Mouse (Mus musculus): ENCODE data around the gene Tbc1d10c. TPM values are rescaled to one million over a fixed set of nuclear protein-coding genes. Genes with fewer than 3 reads are reported as not detected.

The Tbc1d10c gene
- polyA plus RNA-seq, 1 experiment from 2014 or later = 0.31 TPM

Small RNA genes within 50 kb of the gene (microRNA-seq; reads per million reads assigned to microRNA genes)
- gene Gm26115 = not detected

Other genes with a start within 250 kb of the Tbc1d10c start
- gene Aldh3b3, start 232.6 kb downstream of the Tbc1d10c start, polyA plus RNA-seq (2016; fragmentation: Nextera tagmentation; extraction: Ambion mirVana) = not detected in 2 replicates
- 0.26 and 0.70 TPM in 2 replicates for gene Aldh3b2, start 219.0 kb downstream of the Tbc1d10c start, polyA plus RNA-seq (2016; fragmentation: Nextera tagmentation; extraction: Ambion mirVana)
- gene Acy3, start 204.7 kb downstream of the Tbc1d10c start, polyA plus RNA-seq (2016; fragmentation: Nextera tagmentation; extraction: Ambion mirVana) = 0.58 and 1.4 TPM in 2 replicates
- not detected in 2 replicates for gene Tbx10, start 198.5 kb downstream of the Tbc1d10c start, polyA plus RNA-seq (2016; fragmentation: Nextera tagmentation; extraction: Ambion mirVana)
- gene Nudt8, start 190.7 kb downstream of the Tbc1d10c start, polyA plus RNA-seq (2016; fragmentation: Nextera tagmentation; extraction: Ambion mirVana) = 19.3 and 20.8 TPM in 2 replicates
- gene Gm49405, start 190.7 kb downstream of the Tbc1d10c start, polyA plus RNA-seq (2016; fragmentation: Nextera tagmentation; extraction: Ambion mirVana) = 4.1 and 4.3 TPM in 2 replicates
- 6.3 TPM in 2 replicates for gene Doc2g, start 188.0 kb downstream of the Tbc1d10c start, polyA plus RNA-seq (2016; fragmentation: Nextera tagmentation; extraction: Ambion mirVana)
- gene Ndufv1, start 178.5 kb downstream of the Tbc1d10c start, polyA plus RNA-seq (2016; fragmentation: Nextera tagmentation; extraction: Ambion mirVana) = 186 and 204 TPM in 2 replicates
- gene Gstp1, start 153.3 kb downstream of the Tbc1d10c start, polyA plus RNA-seq (2016; fragmentation: Nextera tagmentation; extraction: Ambion mirVana) = 321 and 346 TPM in 2 replicates
- gene Gstp2, start 145.3 kb downstream of the Tbc1d10c start, polyA plus RNA-seq (2016; fragmentation: Nextera tagmentation; extraction: Ambion mirVana) = 1.6 and 5.5 TPM in 2 replicates
- not detected in 2 replicates for gene Gstp3, start 131.7 kb downstream of the Tbc1d10c start, polyA plus RNA-seq (2016; fragmentation: Nextera tagmentation; extraction: Ambion mirVana)
- gene Cabp2, start 109.7 kb downstream of the Tbc1d10c start, polyA plus RNA-seq (2016; fragmentation: Nextera tagmentation; extraction: Ambion mirVana) = not detected in 2 replicates
- 70.4 and 73.9 TPM in 2 replicates for gene Cdk2ap2, start 94.1 kb downstream of the Tbc1d10c start, polyA plus RNA-seq (2016; fragmentation: Nextera tagmentation; extraction: Ambion mirVana)
- 21.5 and 22.9 TPM in 2 replicates for gene Pitpnm1, start 91.3 kb downstream of the Tbc1d10c start, polyA plus RNA-seq (2016; fragmentation: Nextera tagmentation; extraction: Ambion mirVana)
- 56.4 and 60.7 TPM in 2 replicates for gene Aip, start 65.4 kb downstream of the Tbc1d10c start, polyA plus RNA-seq (2016; fragmentation: Nextera tagmentation; extraction: Ambion mirVana)
- not detected in 2 replicates for gene Gpr152, start 51.5 kb downstream of the Tbc1d10c start, polyA plus RNA-seq (2016; fragmentation: Nextera tagmentation; extraction: Ambion mirVana)
- 0.09 TPM in 2 replicates for gene Cabp4, start 47.3 kb downstream of the Tbc1d10c start, polyA plus RNA-seq (2016; fragmentation: Nextera tagmentation; extraction: Ambion mirVana)
- gene Coro1b, start 42.7 kb downstream of the Tbc1d10c start, polyA plus RNA-seq (2016; fragmentation: Nextera tagmentation; extraction: Ambion mirVana) = 125 and 135 TPM in 2 replicates
- 0.51 and 0.74 TPM in 2 replicates for gene Ptprcap, start 37.7 kb downstream of the Tbc1d10c start, polyA plus RNA-seq (2016; fragmentation: Nextera tagmentation; extraction: Ambion mirVana)
- 59.5 and 62.5 TPM in 2 replicates for gene Rps6kb2, start 27.9 kb downstream of the Tbc1d10c start, polyA plus RNA-seq (2016; fragmentation: Nextera tagmentation; extraction: Ambion mirVana)
- 3.2 TPM in 2 replicates for gene Carns1, start 15.8 kb downstream of the Tbc1d10c start, polyA plus RNA-seq (2016; fragmentation: Nextera tagmentation; extraction: Ambion mirVana)
- gene Ppp1ca, start 781 bp upstream of the Tbc1d10c start, polyA plus RNA-seq (2016; fragmentation: Nextera tagmentation; extraction: Ambion mirVana) = 689 and 709 TPM in 2 replicates
- 38.8 and 42.2 TPM in 2 replicates for gene Rad9a, start 10.4 kb upstream of the Tbc1d10c start, polyA plus RNA-seq (2016; fragmentation: Nextera tagmentation; extraction: Ambion mirVana)
- 0.85 and 1.2 TPM in 2 replicates for gene Clcf1, start 23.0 kb upstream of the Tbc1d10c start, polyA plus RNA-seq (2016; fragmentation: Nextera tagmentation; extraction: Ambion mirVana)
- not detected in 2 replicates for gene AC109138.7, start 23.1 kb upstream of the Tbc1d10c start, polyA plus RNA-seq (2016; fragmentation: Nextera tagmentation; extraction: Ambion mirVana)
- 11.7 and 13.1 TPM in 2 replicates for gene Pold4, start 40.6 kb upstream of the Tbc1d10c start, polyA plus RNA-seq (2016; fragmentation: Nextera tagmentation; extraction: Ambion mirVana)
- gene Ssh3, start 77.9 kb upstream of the Tbc1d10c start, polyA plus RNA-seq (2016; fragmentation: Nextera tagmentation; extraction: Ambion mirVana) = 5.6 and 6.1 TPM in 2 replicates
- 12.6 and 14.2 TPM in 2 replicates for gene Ankrd13d, start 91.9 kb upstream of the Tbc1d10c start, polyA plus RNA-seq (2016; fragmentation: Nextera tagmentation; extraction: Ambion mirVana)
- 18.7 and 19.0 TPM in 2 replicates for gene Grk2, start 114.9 kb upstream of the Tbc1d10c start, polyA plus RNA-seq (2016; fragmentation: Nextera tagmentation; extraction: Ambion mirVana)
- gene Kdm2a, start 207.0 kb upstream of the Tbc1d10c start, polyA plus RNA-seq (2016; fragmentation: Nextera tagmentation; extraction: Ambion mirVana) = 57.2 and 61.0 TPM in 2 replicates
- 8.6 and 14.9 TPM in 2 replicates for gene Rhod, start 248.1 kb upstream of the Tbc1d10c start, polyA plus RNA-seq (2016; fragmentation: Nextera tagmentation; extraction: Ambion mirVana)